Mouse (Mus musculus): Measurements from ENCODE around the gene Foxn2. TPM values are rescaled to one million over a fixed set of nuclear protein-coding genes. Genes with fewer than 3 reads are reported as not detected.
"Not testable (repeated sequence)": the region's sequence is repeated elsewhere in the genome, so short reads cannot be mapped to it uniquely, and the experiment has no call there.

Gene Foxn2
- polyA plus RNA-seq, 1 experiment from 2014 or later = 14.2 TPM

GRCm38 (mm10) chr17:88458079-88458478 is 17.6 kb downstream of the Foxn2 start:
- 92% methylated on average over 3 of the region's 3 CpGs for WGBS
- no peak for ATAC-seq (ENCODE audit: low FRiP score, low read depth)
- Histone ChIP-seq H3K27ac (no peak overlapping the region), H3K36me3 (no peaks in the 10 kb centered on the region), H3K9me3 (no peaks in the 10 kb centered on the region), H3K4me1 (no peaks in the 10 kb centered on the region), H3K27me3 (no peaks in the 10 kb centered on the region), H3K4me2 (replicated peaks) (no peak overlapping the region), H3K4me3 (no peak overlapping the region), H3K9ac (no peak overlapping the region)

- H3K9ac ChIP-seq = no peak overlapping the region
- WGBS = 71% methylated on average over 2 of the region's 2 CpGs
- no peak overlapping the region for H3K4me2 ChIP-seq (replicated peaks)
- no peak for ATAC-seq (ENCODE audit: low FRiP score, low read depth)
- no peaks in the 10 kb centered on the region for H3K4me1 ChIP-seq
- no peak overlapping the region for H3K4me3 ChIP-seq
- H3K27ac ChIP-seq = no peak overlapping the region
- no peaks in the 10 kb centered on the region for H3K9me3 ChIP-seq
- no peaks in the 10 kb centered on the region for H3K36me3 ChIP-seq
- no peaks in the 10 kb centered on the region for H3K27me3 ChIP-seq
Observed at GRCm38 (mm10) chr17:88459516-88459915, 19.0 kb downstream of the Foxn2 start.

DNA sequence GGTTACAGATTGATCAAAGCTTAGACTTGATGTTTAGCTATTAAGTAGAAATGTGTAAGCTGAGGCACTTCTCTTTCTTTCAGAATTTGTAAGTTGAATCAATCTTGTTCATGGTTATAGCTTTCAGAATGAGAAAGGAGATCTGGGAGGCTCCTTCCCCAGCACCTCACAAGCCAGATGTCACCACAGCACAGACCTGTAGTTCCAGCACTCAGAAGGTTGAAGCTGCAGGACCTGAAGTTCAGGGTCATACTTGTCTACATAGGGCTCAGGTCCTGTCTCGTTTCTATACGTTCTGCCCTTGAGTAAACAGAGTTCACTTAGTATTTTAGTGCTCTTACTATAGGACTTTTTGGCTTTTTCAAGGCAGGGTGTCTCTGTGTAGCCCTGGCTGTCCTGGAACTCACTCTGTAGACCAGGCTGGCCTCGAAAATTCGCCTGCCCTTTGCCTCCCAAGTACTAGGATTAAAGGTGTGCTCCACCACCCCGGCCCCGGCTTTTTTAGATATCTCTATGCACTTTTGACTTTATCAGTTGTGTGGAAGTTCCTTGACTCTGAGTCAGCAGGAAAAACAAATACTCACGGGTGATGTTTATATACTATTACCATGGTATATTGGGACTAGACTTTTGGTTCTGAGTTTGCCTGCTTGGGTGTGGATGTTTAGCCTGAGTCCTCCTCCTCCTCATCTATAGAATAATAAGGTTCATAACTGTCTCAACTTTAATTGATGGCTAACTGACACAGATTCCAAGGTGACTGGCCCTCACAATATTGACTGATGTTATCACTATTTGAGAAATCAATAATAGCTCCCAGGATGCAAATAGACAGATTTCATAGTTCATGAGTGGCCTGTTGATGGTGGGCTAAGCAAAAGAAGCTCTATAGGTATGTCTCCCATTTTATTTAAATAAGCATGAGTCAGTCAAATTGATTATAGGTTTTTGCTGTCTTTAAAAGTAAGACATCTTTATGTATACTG is 19.7 kb downstream of the Foxn2 start:
- H3K9ac ChIP-seq = no peak overlapping the region

DNA sequence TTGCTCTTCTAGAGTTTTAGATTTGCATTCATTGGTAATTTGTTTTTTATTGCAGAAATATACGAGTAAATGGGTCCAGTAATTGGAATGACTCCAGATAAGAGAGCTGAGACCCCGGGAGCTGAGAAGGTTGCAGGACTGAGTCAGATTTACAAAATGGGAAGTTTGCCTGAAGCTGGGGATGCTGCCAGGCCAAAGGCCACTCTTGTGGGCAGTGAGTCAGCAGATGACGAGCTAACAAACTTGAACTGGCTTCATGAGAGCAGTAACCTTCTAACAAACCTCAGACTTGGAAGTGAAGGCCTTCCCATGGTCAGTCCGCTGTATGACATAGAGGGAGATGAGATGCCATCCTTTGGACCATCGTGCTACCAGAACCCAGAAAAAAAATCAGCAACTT is 22.1 kb downstream of the Foxn2 start:
- Histone ChIP-seq H3K9me3 (no peaks in the 10 kb centered on the region), H3K9ac (no peak overlapping the region), H3K27ac (no peak overlapping the region), H3K4me1 (no peaks in the 10 kb centered on the region), H3K4me3 (no peak overlapping the region), H3K36me3 (peaks cover 12% of the 10 kb centered on the region), H3K4me2 (replicated peaks) (no peak overlapping the region), H3K27me3 (no peaks in the 10 kb centered on the region)
- WGBS = 77% methylated on average over 5 of the region's 5 CpGs
- no peak for ATAC-seq (ENCODE audit: low FRiP score, low read depth)

More for the DNA sequence above, 19.7 kb downstream of the Foxn2 start:
- 87% methylated on average over 7 of the region's 7 CpGs for WGBS
- no peak for ATAC-seq (ENCODE audit: low FRiP score, low read depth)
- Histone ChIP-seq H3K4me2 (replicated peaks) (no peak overlapping the region), H3K36me3 (no peaks in the 10 kb centered on the region), H3K4me1 (no peaks in the 10 kb centered on the region), H3K27ac (no peak overlapping the region), H3K4me3 (no peak overlapping the region), H3K9me3 (no peaks in the 10 kb centered on the region), H3K27me3 (no peaks in the 10 kb centered on the region)

GRCm38 (mm10) chr17:88466591-88466990 is 26.1 kb downstream of the Foxn2 start:
- no peak overlapping the region for H3K27ac ChIP-seq
- no peaks in the 10 kb centered on the region for H3K4me1 ChIP-seq
- WGBS = 83% methylated on average over 1 of the region's 1 CpGs
- peaks cover 37% of the 10 kb centered on the region for H3K36me3 ChIP-seq
- H3K9ac ChIP-seq = no peak overlapping the region
- ATAC-seq (ENCODE audit: low FRiP score, low read depth) = no peak
- no peak overlapping the region for H3K4me2 ChIP-seq (replicated peaks)
- H3K4me3 ChIP-seq = no peak overlapping the region
- peaks cover 4% of the 10 kb centered on the region; the same call in 1 of the 2 replicates for H3K9me3 ChIP-seq
- H3K27me3 ChIP-seq = no peaks in the 10 kb centered on the region

GRCm38 (mm10) chr17:88467696-88468095 is 27.2 kb downstream of the Foxn2 start:
- no peaks in the 10 kb centered on the region for H3K27me3 ChIP-seq
- no peak overlapping the region for H3K9ac ChIP-seq
- H3K4me2 ChIP-seq (replicated peaks) = no peak overlapping the region
- peaks cover 4% of the 10 kb centered on the region; the same call in 1 of the 2 replicates for H3K9me3 ChIP-seq
- WGBS = 91% methylated on average over 6 of the region's 6 CpGs
- no peak overlapping the region for H3K4me3 ChIP-seq
- ATAC-seq (ENCODE audit: low FRiP score, low read depth) = no peak
- H3K27ac ChIP-seq = no peak overlapping the region
- no peaks in the 10 kb centered on the region for H3K4me1 ChIP-seq
- peaks cover 37% of the 10 kb centered on the region for H3K36me3 ChIP-seq

- not testable (repeated sequence) for ATAC-seq (ENCODE audit: low FRiP score, low read depth); H3K27me3 ChIP-seq
Observed at GRCm38 (mm10) chr17:88468655-88469398, 28.3 kb downstream of the Foxn2 start.

DNA sequence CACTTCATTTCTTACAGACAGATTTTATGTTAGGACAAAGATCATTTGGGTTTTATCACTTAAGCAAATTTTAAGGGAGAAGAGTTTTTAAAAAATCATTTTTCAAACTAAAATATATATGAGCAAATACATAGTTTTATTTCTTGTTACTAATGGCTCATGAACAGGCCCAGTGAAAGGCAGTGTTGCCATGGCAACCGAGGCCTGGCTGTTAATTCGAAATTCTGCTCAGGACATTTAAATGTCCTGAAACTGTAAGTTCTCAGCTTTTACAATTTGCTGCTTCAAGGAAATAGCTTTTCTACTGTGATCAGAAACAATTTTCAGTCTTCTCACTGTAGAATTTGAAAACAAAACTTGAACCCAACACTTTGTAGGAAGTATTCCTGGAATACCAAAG is 33.3 kb downstream of the Foxn2 start:
- H3K27me3 ChIP-seq = no peaks in the 10 kb centered on the region
- no peak overlapping the region for H3K27ac ChIP-seq
- H3K4me1 ChIP-seq = no peaks in the 10 kb centered on the region
- WGBS = 67% methylated on average over 2 of the region's 2 CpGs
- no peak overlapping the region for H3K9ac ChIP-seq
- no peak overlapping the region for H3K4me3 ChIP-seq
- no peak overlapping the region for H3K4me2 ChIP-seq (replicated peaks)
- ATAC-seq (ENCODE audit: low FRiP score, low read depth) = no peak
- peaks cover 4% of the 10 kb centered on the region; the same call in 1 of the 2 replicates for H3K9me3 ChIP-seq
- peaks cover 28% of the 10 kb centered on the region for H3K36me3 ChIP-seq

More at GRCm38 (mm10) chr17:88468655-88469398, 28.3 kb downstream of the Foxn2 start:
- H3K9ac ChIP-seq; H3K27ac ChIP-seq; H3K4me3 ChIP-seq; H3K4me1 ChIP-seq; H3K4me2 ChIP-seq (replicated peaks); H3K9me3 ChIP-seq: not testable (repeated sequence)
- WGBS = 97% methylated on average over 5 of the region's 5 CpGs
- peaks cover 37% of the 10 kb centered on the region for H3K36me3 ChIP-seq

- Histone ChIP-seq H3K9me3 (no peaks in the 10 kb centered on the region), H3K4me1 (no peaks in the 10 kb centered on the region), H3K9ac (no peak overlapping the region), H3K27me3 (no peaks in the 10 kb centered on the region), H3K4me2 (replicated peaks) (no peak overlapping the region), H3K36me3 (peaks cover 10% of the 10 kb centered on the region), H3K27ac (no peak overlapping the region), H3K4me3 (no peak overlapping the region)
- 89% methylated on average over 7 of the region's 7 CpGs for WGBS
- ATAC-seq (ENCODE audit: low FRiP score, low read depth) = no peak
Observed at GRCm38 (mm10) chr17:88477165-88477564, 36.7 kb downstream of the Foxn2 start.

DNA sequence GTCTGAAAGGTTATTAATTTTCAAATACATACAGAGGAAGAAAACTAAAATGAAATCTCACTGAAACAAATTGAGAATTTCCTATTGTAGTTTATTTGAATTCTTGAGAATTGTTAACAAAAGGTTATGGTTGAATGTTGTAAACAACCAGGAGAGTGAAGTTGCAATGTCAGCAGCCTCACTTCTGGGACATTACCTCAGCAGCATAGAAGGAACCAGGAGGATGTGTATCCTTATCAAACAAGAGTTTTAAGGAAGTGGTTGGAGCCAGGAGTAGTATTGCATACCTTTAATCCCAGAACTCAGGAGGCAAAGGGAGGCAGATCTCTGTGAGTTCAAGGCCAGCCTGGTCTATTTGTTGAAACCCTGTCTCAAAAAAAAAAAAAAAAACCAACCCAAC is 37.2 kb downstream of the Foxn2 start:
- Histone ChIP-seq H3K9me3 (no peaks in the 10 kb centered on the region), H3K36me3 (peaks cover 10% of the 10 kb centered on the region), H3K4me3 (no peak overlapping the region), H3K9ac (no peak overlapping the region), H3K4me1 (no peaks in the 10 kb centered on the region), H3K27ac (no peak overlapping the region), H3K27me3 (no peaks in the 10 kb centered on the region), H3K4me2 (replicated peaks) (no peak overlapping the region)
- ATAC-seq (ENCODE audit: low FRiP score, low read depth) = no peak

DNA sequence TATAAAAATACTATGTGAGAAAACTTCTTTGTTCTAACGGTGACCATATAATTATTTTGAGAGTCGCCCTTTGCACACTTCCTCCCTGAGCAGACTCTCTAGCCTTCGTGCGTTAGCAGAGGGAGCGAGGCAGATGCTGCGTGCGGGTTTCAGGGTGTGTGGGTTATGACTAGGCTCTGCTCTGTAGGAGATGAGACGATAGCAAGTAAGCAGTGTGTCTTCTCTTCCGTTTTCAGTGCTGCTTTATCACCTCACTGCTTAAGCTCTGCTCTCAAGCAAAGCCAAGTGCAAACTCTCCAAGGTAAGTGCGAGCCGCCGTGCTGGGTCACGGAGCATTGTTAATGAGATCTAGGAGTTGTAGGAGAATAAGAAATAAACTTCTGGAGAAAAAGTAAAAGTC is 38.5 kb downstream of the Foxn2 start:
- WGBS = 88% methylated on average over 13 of the region's 13 CpGs
- no peak overlapping the region for H3K9ac ChIP-seq
- no peaks in the 10 kb centered on the region for H3K9me3 ChIP-seq
- H3K4me2 ChIP-seq (replicated peaks) = no peak overlapping the region
- no peak overlapping the region for H3K4me3 ChIP-seq
- no peaks in the 10 kb centered on the region for H3K4me1 ChIP-seq
- H3K36me3 ChIP-seq = peaks cover 10% of the 10 kb centered on the region
- H3K27ac ChIP-seq = no peak overlapping the region
- ATAC-seq (ENCODE audit: low FRiP score, low read depth) = no peak
- H3K27me3 ChIP-seq = no peaks in the 10 kb centered on the region

DNA sequence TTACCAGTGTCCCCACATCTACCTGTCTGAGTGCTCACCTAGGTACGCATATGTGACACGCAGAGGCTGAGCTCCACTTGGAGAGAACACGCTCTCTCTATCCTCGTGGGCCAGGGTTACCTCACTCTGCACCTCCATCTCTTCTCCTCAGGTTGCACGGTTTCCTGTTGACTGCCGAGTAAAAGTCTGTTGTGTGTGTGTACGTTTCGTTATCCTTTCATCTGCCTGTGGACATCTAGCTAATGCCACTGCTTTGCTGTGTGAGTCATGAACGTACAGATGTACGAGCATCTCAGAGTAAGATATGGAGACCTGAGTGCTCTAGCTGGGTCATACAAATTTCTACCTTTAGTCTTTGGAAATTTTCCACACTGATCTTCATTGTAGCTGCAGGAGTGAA is 39.9 kb downstream of the Foxn2 start:
- Histone ChIP-seq H3K9ac (no peak overlapping the region), H3K27ac (no peak overlapping the region), H3K4me2 (replicated peaks) (no peak overlapping the region), H3K27me3 (no peaks in the 10 kb centered on the region), H3K4me3 (no peak overlapping the region), H3K9me3 (no peaks in the 10 kb centered on the region), H3K36me3 (peaks cover 10% of the 10 kb centered on the region), H3K4me1 (no peaks in the 10 kb centered on the region)
- WGBS = 93% methylated on average over 10 of the region's 10 CpGs
- no peak for ATAC-seq (ENCODE audit: low FRiP score, low read depth)
